Mouse (Mus musculus): ENCODE data around the gene Kif1b.
"Not testable (repeated sequence)": the region's sequence is repeated elsewhere in the genome, so short reads cannot be mapped to it uniquely, and the experiment has no call there.

The Kif1b gene

DNA sequence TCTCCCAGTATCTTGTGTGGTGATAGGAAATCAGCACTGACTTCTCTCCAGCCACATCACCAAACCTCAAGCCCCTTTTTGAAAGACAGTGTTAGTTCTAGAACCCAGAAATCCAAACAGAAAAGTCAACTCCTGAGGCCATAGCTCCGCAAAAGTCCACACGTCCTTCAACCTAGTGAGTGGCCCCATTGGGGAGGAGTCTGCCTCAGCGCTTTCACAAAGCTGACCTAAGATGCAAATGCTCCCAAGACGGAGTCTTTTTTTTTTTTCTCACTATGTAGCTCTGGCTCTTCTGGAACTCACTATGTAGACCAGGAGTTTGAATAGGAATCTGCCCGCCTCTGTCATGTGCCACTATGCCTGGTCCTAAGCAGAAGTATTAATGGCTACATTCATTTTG is 89.0 kb downstream of the Kif1b start:
- DNase-seq = no peak

DNA sequence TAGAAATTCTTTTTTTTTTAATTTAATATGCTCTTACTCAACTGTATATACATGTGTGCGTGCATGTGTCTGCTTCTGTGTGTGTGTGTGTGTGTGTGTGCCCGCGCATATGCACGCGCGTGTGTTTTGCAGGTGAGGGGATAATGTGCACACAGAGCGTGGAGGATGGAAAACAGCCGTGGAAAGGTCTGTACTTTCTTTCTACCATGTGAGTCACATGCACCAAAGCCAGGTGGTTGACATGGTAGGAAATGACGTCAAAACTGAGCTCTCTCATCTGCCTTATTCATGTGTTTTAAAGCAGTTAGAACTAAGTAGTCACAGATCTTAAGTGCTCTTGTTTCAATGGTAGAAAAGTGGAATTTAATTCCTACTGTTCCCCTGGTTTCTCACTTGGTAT is 91.5 kb downstream of the Kif1b start:
- peak; percentile 11 for DNase-seq

DNA sequence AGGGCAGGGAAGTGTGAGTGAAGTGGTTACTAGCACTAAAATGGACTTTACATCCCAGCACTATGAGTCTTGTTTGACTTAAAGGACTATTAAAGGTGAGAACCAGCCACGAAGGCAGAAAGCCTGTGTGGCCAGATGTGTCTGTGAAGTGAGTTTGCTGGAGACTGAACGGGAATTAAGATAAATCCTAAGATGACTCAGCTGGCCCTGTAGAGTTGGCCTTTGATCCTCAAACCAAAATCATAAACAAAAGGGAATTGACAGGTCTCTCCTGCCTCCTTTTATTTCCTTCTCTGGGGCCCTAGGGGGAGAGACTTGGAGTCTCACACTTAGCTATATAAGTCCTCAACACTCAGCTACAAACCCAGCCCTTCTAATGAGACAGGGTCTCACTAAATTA is 92.1 kb downstream of the Kif1b start:
- DNase-seq = no peak

DNA sequence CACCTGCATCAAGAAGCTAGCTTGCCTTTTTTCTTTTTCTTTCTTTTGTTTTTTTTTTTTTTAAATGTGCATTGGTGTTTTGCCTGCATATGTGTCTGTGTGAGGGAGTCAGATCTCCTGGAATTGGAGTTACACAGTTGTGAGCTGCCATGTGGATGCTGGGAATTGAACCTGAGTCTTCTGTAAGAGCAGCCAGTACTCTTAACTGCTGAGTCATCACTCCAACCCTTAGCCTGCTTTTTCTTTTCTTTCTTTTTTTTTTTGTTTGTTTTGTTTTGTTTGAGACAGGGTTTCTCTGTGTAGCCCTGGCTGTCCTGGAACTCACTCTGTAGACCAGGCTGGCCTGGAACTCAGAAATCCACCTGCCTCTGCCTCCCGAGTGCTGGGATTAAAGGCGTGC is 93.0 kb downstream of the Kif1b start:
- DNase-seq = not testable (repeated sequence)

DNA sequence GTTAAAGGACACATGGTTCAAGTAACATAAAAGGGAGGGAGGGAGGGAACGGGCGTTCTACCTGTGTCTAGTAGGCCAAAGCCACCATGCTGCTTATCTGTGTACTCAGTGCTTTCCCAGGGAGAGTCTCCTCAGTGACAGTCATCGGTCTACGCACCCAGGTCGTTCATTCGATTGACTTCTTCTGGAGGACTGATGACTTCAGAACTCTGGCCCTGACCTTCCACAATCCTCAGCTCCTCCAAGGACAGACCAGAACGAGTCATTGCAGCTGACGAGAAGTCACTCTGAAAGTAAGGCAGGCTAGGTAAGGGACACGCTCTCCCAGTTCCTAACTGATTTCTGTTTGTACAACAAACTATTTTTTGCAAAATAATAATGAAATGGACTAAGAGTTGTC is 94.0 kb downstream of the Kif1b start:
- no peak for DNase-seq

DNA sequence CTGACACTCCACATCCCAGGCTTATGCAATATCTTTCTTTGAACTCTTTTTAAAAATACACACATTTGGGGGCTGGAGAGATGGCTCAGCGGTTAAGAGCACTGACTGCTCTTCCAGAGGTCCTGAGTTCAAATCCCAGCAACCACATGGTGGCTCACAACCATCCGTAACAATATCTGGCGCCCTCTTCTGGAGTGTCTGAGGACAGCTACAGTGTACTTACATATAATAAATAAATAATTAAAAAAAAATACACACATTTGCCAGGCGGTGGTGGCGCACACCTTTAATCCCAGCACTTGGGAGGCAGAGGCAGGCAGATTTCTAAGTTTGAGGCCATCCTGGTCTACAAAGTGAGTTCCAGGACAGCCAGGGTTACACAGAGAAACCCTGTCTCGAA is 96.1 kb downstream of the Kif1b start:
- DNase-seq = not testable (repeated sequence)

DNA sequence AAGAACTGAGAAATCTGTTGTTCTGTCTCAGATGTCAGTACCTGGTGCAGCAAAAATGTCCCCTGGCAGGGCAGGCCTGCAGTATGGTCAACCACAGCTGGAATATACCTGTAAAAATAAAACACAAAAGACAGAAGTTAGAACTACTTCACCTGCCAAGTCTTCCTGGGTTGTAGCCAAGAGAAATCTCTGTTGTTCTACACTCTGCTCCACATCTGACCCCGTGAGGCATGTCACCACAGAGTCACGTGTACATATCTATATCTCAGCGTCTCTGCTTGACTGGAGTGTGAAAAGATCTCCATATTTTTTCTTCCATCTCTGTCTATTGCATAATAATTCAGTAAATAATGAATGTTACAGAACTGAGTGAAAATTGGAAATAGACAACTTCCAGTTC is 105.0 kb downstream of the Kif1b start:
- DNase-seq = no peak

DNA sequence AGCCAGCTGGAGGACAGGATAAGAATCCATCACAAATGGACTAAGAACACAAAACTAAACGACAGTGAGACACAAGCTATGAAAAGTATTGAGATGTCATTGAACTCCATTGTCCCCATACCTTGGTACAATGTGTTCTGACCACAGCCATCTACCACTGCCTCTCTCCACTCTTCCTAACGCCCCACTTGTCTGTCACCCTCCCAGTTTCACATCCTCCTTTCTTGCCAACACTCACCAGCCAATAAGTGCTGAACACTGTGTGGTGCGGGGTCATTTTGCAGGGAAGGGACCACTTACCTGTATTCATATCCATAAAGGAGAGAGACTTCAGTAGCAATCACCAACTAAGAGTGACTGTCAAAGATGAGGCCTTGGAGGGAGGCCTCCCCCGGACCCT is 106.4 kb downstream of the Kif1b start:
- DNase-seq = no peak

DNA sequence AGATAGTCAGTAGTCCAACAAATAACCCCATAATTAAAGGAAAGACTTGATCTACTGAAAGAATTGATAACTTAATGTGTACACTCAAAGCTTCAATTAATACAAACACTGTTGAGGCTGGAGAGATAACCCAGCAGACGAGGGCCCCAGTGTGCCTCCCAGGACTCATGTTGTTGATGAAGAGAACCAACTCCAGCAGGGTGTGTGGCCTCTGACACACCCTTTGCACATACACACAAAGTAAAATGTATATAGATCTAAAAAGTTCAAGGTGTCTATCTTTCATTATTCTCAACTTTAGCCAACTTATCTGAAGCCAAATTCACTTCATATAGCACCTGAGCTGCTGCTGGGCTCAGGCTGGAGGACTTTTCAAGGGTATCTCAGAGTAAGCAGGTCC is 110.3 kb downstream of the Kif1b start:
- DNase-seq = no peak

DNA sequence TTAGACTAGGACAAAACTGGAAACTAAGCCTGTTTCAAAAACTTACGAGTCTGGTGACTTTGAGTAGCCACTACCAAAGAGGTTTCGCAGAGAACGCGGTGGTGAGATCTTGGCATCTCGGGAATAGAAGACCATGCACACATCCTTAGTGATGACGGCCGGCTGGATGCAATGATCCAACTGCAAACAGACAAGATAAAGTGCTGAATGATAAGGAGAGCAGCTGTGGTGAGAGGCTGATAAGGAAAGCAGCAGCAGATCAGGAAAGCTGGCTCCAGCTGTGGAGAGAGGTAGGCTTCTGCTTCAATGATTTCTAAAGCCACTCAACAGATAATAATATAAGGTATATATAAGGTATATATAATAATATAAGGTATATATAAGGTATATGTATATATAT is 116.4 kb downstream of the Kif1b start:
- no peak for DNase-seq

DNA sequence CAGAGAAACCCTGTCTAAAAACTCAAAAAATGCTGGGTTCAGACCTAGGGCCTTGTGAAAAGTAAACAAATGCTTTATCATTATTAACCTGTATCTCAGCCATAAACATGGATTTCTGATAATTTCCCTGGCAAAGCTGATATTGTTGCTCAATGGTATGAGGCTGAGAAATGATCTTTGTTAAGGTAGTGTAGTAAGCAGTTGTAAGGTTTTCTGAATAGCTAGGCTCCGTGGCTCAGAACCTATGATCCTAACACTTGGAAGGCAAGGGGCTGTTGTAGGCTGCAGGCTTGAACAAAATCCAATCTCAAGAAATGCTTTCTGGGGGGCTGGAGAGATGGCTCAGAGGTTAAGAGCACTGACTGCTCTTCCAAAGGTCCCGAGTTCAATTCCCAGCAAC is 118.9 kb downstream of the Kif1b start:
- DNase-seq = no peak

DNA sequence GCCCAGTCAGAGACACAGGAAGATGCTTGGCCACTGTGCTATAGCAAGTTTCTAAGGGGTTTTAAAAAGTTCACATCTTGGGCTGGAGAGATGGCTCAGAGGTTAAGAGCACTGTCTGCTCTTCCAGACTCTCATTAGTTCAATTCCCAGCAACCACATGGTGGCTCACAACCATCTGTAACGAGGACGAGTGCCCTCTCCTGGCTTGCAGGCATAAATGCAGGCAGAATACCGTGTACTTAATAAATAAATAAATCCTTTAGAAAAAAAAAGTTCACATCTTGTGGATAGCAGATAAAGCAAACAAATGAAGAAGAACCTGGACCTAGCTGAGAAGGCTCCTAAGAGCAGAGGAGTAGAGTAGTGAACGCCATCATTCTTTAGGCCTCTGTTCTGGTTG is 124.7 kb downstream of the Kif1b start:
- DNase-seq = no peak

DNA sequence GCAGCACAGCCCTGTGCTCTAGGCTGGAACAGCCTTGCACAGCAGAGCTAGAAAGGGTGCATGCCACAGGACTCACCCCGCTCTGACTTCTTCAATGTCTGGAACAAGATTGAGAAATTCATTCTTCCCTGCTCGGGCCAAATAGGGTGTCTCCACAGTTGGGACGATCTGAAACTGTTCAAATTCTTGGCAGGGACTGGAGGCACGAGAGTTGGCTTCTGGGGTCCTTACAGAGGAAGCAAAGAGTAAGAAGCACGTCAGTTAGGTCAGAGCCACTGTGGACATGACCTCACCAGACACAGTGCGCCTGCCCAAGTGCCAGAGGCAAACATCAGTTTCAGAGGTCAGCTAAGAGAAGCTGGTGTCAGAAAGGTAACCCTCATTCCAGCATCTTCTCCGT is 125.3 kb downstream of the Kif1b start:
- no peak for DNase-seq

DNA sequence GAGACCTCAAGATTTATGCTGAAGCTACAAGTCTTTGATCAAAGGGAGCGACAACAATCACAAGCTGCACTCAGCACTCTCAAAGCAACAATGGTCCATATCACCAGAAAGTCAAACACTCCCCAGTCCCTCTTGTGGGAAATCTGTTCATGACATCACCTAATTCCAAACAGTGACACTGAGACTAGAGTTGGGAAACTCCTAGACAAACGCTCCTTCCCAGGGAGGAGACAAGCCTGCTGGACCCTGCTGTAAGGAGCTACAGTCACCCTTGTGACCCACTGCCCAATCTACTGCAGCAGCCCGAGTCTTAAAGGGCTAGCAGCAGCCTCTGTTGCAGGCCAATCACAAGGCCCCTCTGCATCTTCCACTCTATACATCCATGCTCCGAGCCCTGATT is 127.9 kb downstream of the Kif1b start:
- no peak for DNase-seq

DNA sequence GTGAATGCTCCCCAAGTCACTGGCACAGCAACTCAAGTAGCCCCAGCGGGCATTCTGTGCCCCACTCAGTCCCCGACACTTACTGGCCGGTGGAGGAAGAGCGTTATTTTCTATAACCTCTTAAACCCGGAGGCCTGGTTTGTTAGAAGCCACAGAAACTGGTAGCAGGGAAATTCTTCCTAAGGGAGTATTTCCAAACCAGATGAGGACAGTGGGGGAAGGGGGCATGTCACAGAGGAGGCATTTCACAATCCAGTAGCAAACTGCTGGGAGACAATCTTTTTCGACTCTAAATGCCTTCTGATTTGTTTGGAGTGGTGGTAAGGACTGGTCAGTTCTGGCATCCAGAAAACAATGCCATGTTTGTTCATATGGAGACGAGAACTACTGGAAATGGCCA is 128.3 kb downstream of the Kif1b start:
- DNase-seq = no peak

DNA sequence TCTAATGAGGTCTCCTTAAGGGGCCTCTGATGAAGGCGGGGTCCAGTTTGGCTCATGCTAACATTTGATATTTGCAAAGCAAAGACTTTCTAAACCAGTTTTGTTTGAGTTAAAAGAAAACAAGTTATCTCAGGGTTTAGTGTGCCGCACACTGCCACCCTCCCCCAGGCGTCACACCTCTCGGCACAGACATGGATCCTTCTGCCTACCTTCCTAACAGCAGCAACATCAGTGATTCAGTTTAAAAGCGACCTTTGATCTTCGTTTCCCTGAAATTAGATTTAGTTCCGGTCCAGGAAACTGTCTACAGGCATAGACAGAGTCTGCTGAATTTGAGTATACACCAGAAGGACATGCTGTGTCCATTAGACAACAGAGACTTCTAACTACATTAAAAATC is 129.2 kb downstream of the Kif1b start:
- no peak for DNase-seq

DNA sequence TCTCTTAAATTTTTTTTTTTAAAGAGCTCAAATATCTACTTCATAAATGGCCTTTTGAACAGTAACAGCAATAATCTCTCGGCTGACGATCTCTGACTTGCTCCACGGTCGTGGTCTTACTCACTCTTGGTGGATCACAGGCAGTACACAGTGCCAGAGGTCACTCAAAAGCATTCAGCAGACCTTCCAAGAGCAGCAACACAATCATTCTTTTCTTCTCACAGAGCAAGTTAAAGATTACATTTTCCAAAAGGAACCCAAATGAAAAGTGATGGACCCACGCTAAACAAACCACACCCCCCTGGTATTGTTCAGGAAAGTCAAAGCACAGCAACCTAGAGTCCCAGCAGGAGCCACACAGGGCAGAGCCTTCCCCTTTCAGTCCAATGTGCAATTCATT is 130.4 kb downstream of the Kif1b start:
- no peak for DNase-seq

DNA sequence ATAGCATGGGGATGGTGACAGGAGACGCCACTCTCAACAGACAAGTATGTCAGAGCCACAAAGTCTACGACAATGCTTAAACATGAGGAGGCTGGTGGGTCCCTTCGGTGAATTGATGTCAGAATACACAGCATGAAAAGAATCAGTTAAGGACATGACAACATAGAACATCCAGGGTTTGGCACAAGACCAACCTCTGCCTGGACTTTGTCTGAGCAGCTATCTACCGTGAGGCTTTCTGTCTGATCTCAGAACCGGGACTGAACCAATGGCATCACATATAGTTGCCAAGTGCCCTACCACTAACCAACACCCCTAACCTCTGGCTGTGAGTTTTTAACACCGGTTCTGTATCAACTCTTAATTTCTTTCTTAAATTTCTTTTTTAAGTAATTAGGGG is 130.8 kb downstream of the Kif1b start:
- DNase-seq = no peak

DNA sequence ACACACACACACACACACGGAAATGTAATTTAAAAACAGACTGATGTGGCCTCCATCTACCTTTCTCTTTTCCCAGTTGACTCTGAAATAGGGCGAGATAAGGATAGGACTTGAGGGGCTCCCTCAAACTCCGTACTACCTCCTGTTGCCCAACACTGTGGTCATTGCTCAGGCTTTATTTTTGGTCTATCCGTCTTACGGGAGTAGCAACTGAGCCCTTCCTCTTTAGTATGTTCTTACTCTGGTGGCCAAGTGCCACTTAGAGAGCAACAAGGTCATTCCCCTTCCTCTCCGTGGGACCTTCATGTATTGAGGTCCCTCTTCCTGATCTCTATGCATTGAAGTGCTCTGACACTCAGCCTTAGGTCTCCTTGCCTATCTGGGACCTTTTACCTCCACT is 133.8 kb downstream of the Kif1b start:
- no peak for DNase-seq

DNA sequence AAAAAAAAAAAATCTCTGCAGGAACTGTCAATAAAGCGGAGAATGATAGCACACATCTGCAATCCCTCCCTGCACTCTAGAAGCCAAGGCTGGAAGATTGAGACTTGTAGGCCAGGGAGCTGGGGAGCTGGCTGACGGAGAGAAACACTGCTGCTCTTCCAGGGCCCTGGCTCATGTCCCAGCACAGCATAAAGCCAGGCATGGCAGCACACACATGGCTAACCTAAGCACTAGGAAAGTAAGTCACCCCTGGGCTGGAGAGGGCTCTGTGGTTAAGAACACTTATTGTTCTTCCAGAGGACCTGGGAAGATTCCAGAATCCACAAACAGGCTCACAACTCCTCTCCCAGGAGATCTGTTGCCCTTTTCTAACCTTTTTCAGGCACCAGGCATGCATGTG is 134.8 kb downstream of the Kif1b start:
- DNase-seq = no peak

DNA sequence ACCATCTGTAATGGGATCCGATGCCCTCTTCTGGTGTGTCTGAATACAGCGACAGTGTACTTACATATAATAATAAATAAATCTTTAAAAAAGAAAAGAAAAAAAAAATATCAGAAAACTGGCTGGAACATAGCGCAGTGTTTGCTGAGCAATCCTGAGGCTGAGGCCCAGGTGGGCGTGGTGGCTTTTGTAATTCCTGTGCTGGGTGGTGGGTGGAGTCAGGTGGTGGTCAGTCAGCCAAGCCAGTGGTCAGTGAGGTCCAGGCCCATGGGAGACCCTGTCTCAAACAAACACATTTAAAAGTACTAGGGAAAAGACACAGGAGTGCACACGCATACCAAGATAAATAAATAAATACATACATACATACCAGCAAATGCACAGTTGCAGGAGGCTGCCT is 135.4 kb downstream of the Kif1b start:
- DNase-seq = no peak

DNA sequence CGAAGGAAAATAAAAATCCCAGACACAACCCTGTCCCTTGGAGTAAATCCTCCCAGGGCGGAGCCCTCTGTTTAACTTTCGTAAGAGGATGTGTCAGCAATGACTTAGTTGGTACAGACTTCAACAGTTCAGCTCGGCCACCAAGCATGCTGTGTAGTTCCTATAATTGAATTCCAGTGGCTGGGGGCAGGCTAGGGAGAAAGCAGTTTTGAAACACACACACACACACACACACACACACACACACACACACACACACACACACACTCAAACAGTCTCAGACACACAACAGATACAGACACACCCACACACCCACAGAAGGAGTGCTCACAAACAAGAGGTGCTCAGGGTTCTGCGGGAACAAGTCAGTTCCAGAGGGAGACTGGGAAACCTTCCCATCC is 135.9 kb downstream of the Kif1b start:
- DNase-seq = no peak

DNA sequence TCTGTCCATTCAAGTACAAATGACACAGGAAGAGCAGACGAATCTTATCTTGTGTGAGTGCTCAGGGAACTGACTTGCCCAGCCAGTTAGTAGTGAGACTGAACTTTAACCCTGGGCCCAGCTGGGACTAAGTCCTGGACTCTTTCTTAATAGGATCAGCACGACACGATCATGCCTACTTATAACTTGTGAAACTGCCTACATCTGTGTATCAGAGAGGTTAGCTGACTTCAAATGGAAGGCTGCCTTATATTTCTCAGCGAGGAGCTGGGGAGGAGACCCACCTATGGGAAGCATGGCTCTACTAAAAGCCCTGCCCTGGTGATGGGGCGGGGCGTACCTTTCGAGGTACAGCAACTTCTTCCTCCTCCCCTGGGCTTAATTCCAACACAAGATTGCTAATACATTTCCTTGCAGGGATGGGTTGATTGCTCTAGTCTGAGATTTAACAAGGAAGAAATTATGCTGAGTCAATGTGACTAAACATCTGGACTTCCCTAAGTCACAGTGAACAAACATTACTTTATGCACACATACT is 137.0 kb downstream of the Kif1b start:
- DNase-seq = no peak

DNA sequence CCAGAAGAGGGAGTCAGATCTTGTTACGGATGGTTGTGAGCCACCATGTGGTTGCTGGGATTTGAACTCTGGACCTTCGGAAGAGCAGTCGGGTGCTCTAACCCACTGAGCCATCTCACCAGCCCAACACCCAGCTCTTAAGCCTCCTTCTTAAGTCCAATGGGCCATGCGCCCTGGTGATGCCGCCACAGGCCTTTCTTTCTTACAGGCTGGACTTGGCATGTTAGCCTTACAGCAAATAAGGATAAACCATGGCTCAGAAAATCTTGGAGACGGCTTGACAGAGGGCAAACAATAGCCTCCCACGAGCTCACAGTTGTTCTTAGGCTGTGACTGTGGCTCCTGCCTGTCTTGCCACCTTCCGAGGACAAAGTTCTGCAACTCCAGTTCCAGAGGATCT is 137.6 kb downstream of the Kif1b start:
- DNase-seq = not testable (repeated sequence)

DNA sequence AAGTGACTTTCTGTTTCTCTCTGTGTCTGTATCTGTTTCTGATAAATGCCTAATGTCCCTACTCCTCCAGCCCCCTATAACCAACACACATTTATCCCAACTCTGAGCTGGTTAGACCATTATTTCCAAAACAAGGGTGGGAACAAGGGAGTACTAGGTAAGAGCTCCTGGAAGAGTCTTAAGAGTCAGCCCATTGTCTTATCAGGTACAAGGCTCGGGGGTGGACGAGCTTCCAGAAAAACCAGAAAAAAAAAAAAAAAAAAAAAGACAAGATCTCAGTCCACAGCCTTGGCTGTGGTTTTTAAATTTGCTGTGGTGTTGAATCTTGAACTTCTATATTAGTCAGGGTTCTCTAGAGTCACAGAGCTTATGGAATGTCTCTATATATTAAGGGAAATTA is 139.5 kb downstream of the Kif1b start:
- DNase-seq = no peak

DNA sequence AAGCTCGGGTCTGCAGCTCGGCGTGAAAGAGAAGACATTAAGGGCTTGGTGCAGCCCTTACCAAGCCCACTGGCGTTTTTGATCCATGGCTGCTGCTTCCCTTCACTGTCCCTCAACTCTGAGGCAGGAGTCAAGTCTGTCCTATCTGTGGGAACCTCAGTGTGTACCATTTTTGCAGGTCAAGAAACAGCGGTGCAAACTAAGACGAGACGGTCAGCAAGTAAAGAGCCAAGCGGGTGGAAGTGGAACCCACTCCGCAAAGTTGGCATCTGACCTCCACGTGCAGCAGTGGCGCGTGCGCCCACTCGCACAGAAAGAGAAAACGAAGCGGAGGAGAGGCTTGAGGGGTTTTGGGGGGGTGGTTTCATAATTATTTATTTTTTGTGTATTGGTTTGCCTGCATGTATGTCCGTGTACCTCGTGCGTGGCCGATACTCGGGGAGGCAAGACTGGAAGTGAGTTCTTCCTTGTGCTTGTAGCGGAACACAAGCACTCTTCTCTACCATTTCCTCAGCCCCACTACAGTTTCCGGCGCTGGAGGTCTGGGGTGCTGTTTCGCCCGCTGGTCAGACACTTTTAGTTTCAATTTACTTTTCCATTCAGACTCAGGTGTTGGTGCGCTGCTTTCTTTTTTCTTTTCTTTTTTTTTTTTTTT is 140.4 kb downstream of the Kif1b start:
- peak; percentile 52 for DNase-seq
